Mouse (Mus musculus) v-Abl transformed pro-B cells (cell line): Measurements from ENCODE around the gene Dck.
"Not testable (repeated sequence)": the region's sequence is repeated elsewhere in the genome, so short reads cannot be mapped to it uniquely, and the experiment has no call there.

ENCODE experiments used
- in situ Hi-C, 2 experiments: fragments of 400-800 bp; cut with MboI; formaldehyde crosslinking; loops; one replicate each; pipeline ENCODE4 v1.15.1; 2025; ENCODE audit not compliant: unreplicated experiment in 2 of 2

The Dck gene

GRCm38 (mm10) chr5:88764987-88765481, at the start of gene Dck:
Gene Dck (plus strand): TSS chr5:88764996.
- in situ Hi-C loops = loop anchor here (5.0 to 25.0 kb wide), 8 partner anchors 43 to 1958 kb away; partner anchors contain the start of genes Ankrd17 (in 1 of the 2), Gm9958 (in 1 of the 2), Jchain (in 1 of the 2) and Mob1b (in 1 of the 2)

- in situ Hi-C loops = no loop called here
These were observed 47.8 kb upstream of the Dck start for GRCm38 (mm10) chr5:88716983-88717382.

GRCm38 (mm10) chr5:88720116-88721002, 44.4 kb upstream of the Dck start, which contains the start of gene Mob1b:
Gene Mob1b (plus strand): TSS chr5:88720855.
- in situ Hi-C loops = loop anchor here in 1 of 2 experiments (5.0 kb wide), 1 partner anchor 42 kb away; the partner anchor contains the start of gene Dck

DNA sequence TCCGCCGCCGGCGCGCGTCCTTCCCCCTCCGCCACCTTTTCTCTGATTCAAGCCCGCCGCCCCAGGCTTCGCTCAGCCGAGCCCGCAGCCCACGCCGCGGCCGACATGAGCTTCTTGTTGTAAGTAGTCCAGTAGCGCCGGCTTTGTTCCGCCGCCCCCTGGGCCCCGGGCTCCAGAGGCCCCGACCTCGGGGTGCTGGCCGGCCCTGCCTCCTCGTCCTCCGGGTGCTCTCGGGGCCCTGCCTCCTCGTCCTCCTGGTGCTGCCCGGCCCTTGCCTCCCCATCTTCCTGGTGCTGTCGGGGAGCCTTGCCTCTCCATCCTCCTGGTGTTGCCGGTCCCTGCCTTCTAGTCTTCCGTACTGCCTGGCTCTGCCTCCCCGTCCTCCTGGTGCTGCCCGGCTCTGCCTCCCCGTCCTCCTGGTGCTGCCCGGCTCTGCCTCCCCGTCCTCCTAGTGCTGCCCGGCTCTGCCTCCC, 43.8 kb upstream of the Dck start:
- in situ Hi-C loops = loop anchor here in 1 of 2 experiments (5.0 kb wide), 1 partner anchor 41 kb away; the partner anchor contains the start of gene Dck

DNA sequence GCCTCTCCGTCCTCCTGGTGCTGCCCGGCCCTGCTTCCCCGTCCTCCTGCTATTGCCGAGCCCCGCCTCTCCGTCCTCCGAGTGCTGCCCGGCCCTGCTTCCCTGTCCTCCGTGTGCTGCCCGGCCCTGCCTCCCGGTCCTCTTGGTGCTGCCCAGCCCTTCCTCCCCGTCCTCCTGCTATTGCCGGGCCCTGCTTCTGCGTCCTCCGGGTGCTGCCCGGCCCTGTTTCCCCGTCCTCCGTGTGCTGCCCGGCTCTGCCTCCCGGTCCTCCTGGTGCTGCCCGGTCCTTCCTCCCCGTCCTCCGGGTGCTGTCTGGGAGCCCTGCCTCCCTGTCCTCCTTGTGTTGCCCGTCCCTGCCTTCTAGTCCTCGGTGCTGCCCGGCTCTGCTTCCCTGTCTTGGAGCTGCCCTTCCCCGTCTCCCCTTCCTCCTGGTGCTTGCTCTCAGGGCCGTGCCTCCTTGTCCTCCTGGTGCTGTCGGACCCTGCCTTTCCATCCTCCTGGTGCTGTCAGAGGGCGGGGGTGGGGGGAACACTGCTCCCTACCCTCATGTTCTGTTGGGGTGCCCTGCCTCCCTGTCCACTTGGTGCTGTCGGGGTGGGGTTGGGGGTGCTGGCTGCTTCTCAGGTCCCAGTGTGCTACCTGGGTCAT, 43.1 kb upstream of the Dck start:
- in situ Hi-C loops = loop anchor here in 1 of 2 experiments (5.0 kb wide), 1 partner anchor 41 kb away; the partner anchor contains the start of gene Dck

DNA sequence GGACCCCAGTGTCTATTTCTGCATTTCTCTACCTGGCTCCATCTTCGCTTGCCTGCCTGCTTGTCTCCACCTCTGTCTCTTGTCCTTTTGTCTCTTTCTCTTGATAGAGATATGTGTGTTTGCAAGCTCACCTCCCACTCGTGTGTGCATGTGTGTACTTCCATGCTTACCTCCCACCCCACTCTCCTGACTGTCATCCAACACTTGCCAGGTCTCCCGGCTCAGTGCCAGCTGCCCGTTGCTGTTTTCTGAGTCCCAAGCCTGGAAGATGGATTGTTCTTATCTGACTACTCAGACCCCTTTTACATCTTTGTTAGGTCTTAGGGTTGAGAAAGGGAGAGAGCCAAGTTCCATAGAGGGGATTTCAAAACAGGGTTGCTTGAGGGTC, 42.6 kb upstream of the Dck start:
- in situ Hi-C loops = loop anchor here in 1 of 2 experiments (5.0 kb wide), 1 partner anchor 40 kb away; the partner anchor contains the start of gene Dck

- in situ Hi-C loops = loop anchor here in 1 of 2 experiments (5.0 kb wide), 1 partner anchor 38 kb away; the partner anchor contains the start of gene Dck
These were observed 40.8 kb upstream of the Dck start for GRCm38 (mm10) chr5:88724030-88724429.

GRCm38 (mm10) chr5:88727593-88728144, 37.1 kb upstream of the Dck start:
- in situ Hi-C loops = no loop called here

- in situ Hi-C loops = no loop called here
These were observed 30.0 kb upstream of the Dck start for GRCm38 (mm10) chr5:88734786-88735185.

GRCm38 (mm10) chr5:88741065-88741464, 23.7 kb upstream of the Dck start:
- in situ Hi-C loops = not testable (repeated sequence)

- in situ Hi-C loops = no loop called here
These were observed 17.0 kb upstream of the Dck start for GRCm38 (mm10) chr5:88747774-88748173.

GRCm38 (mm10) chr5:88753199-88753598, 11.6 kb upstream of the Dck start:
- in situ Hi-C loops = loop anchor here (25.0 kb wide), 2 partner anchors 1509 to 1941 kb away; partner anchors contain the start of gene Ythdc1 (in 1 of the 2)

DNA sequence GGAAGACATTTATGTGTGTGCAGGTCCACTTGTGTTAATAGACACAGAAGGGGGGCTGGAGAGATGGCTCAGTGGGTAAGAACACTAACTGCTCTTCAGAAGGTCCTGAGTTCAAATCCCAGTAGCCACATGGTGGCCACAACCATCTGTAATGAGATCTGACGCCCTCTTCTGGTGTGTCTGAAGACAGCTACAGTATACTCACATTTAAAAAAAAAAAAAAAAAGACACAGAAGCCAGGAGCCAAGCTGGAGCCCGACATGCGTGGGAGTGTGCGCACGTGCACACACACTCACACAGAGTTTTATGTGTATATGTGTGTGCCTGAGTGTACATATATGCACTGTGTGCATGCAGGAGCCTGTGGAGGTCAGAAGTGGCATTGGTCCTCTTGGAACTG, 2.2 kb upstream of the Dck start:
- in situ Hi-C loops = loop anchor here (5.0 to 25.0 kb wide), 5 partner anchors 40 to 1950 kb away; partner anchors contain the start of genes Ankrd17 (in 1 of the 2), Gm9958 (in 1 of the 2), Jchain (in 1 of the 2) and Mob1b (in 1 of the 2)

- in situ Hi-C loops = loop anchor here (5.0 to 25.0 kb wide), 5 partner anchors 42 to 1952 kb away; partner anchors contain the start of genes Ankrd17 (in 1 of the 2), Gm9958 (in 1 of the 2), Jchain (in 1 of the 2) and Mob1b (in 1 of the 2)
These were observed 288 bp upstream of the Dck start for GRCm38 (mm10) chr5:88764430-88764986.

- in situ Hi-C loops = loop anchor here (5.0 to 25.0 kb wide), 7 partner anchors 198 to 1958 kb away; partner anchors contain the start of genes Ankrd17 (in 1 of the 2), Gm9958 (in 1 of the 2), Jchain (in 1 of the 2) and Rufy3 (in 1 of the 2)
These were observed 791 bp downstream of the Dck start for GRCm38 (mm10) chr5:88765587-88765986.

DNA sequence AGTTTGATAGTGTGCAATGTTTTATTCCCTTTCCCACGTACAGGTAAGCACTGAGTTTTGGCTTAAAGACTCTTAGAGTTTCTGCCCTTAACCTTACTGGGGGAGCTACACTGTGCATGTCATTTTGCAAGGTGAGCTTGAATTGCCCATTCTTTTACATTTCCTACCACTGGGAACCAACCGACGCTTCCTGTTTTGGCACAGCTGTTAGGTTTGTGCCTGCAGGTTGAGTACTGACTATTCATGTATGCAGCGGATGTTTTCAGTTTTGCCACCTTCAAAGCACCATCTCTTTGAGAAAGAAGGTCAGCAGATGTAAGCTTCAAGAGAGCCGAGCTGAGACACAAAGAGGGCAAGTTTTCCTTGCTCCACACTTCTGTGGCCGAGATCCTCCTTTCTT, 1.3 kb downstream of the Dck start:
- in situ Hi-C loops = loop anchor here (5.0 to 25.0 kb wide), 7 partner anchors 199 to 1959 kb away; partner anchors contain the start of genes Ankrd17 (in 1 of the 2), Gm9958 (in 1 of the 2), Jchain (in 1 of the 2) and Rufy3 (in 1 of the 2)

DNA sequence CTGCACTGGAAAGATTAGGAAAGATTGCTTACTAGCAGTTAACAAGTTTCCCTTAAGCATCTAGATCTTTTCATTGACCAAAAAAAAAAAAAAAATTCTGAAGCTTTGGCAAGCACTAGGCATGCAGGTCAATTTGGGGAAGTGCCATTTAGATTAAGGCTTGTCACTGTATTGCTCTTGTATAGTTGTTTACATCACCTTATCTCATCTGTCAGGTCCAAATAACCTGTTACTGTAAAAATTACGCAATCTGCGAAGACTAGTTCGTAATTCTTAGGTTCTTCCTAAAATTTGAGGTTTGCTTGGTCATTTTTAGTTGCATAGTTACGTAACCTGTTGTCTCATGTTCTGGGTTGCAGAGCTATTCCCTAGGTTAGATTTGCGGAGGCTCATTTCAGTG, 2.1 kb downstream of the Dck start:
- in situ Hi-C loops = loop anchor here (5.0 to 25.0 kb wide), 7 partner anchors 200 to 1960 kb away; partner anchors contain the start of genes Ankrd17 (in 1 of the 2), Gm9958 (in 1 of the 2), Jchain (in 1 of the 2) and Rufy3 (in 1 of the 2)

DNA sequence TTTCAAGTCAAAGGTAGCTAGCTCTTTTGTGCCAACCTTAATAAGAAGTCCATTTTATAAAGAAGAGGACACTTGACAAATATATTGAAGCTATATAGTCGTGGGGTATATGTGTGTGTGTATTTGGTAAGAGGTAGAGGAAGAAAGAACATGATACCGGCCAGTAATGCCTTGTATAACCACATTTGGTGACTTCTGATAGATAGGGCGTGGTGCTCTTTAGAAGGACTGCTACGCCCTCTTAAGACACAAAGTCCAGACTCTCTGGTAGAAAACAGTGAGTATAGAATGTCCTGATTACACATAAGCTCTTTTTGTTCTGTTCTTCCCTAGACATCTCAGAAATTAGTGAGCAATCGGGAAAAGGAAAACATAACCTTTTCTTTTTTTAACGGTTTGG, 3.4 kb downstream of the Dck start:
- in situ Hi-C loops = loop anchor here (5.0 to 25.0 kb wide), 7 partner anchors 201 to 1961 kb away; partner anchors contain the start of genes Ankrd17 (in 1 of the 2), Gm9958 (in 1 of the 2), Jchain (in 1 of the 2) and Rufy3 (in 1 of the 2)
